Mouse (Mus musculus) bone marrow macrophage, adult 2 months (primary cell): ENCODE measurements around the gene Atp6v0e.

Experiments used
- CTCF ChIP-seq: IDR thresholded peaks from 2 replicates; pipeline ENCODE4 v1.5.1; 2012; ENCODE audit warnings: low read depth, mild to moderate bottlenecking, low read length, moderate library complexity
- POLR2A ChIP-seq: IDR thresholded peaks from 2 replicates; pipeline ENCODE4 v1.6.1; 2012; ENCODE audit warnings: mild to moderate bottlenecking, low read depth, low read length, borderline replicate concordance

DNA sequence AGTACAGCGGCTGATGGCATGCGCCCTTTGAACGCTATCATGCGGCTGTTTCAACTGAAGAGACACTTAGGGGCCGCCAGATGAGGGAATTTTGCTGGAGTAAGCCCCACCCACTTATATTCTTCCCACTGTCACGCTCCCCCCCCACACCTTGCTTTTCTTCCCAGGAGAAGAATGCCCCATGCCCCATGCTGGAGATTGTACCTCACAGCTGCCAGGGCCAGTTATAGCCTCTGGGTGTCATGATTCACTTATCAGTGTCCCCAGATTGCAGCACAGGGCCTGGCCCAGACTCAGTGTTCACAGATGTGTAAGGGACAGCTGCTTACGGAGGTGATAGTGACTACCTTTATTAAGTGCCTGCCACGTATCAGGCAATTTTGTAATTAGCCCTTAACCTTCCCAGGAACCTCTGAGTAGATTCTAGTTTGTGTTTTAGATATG, 17.6 kb upstream of the Atp6v0e start:
- TF ChIP-seq CTCF (no peak), POLR2A (no peak)
